Mouse (Mus musculus): ENCODE measurements at regions not wholly inside any gene's neighbourhood (a gene's known extent, or its start where the extent isn't known, plus 50 kb on each side); places are given as distances from the start of the nearest gene placed in this dataset.

GRCm38 (mm10) chr12:82104211-82104610 lies 64.9 kb upstream of the Sipa1l1 start:
- H3K9ac ChIP-seq (ENCODE audit: low read depth, low read length): no peak overlapping the region
- no peaks in the 10 kb centered on the region for H3K36me3 ChIP-seq (ENCODE audit: control insufficient read depth, insufficient read depth, low read length)
- ATAC-seq: peak; percentile 58
- H3K27ac ChIP-seq (ENCODE audit: low read depth, low read length): no peak overlapping the region
- no peaks in the 10 kb centered on the region for H3K9me3 ChIP-seq (ENCODE audit: control insufficient read depth, low read length)
- no peak overlapping the region for H3K4me2 ChIP-seq (ENCODE audit: low read length)
- no peaks in the 10 kb centered on the region for H3K27me3 ChIP-seq (replicated peaks; ENCODE audit: control insufficient read depth, insufficient read depth, low read length)
- H3K4me3 ChIP-seq (ENCODE audit: low read length): no peak overlapping the region
- H3K4me1 ChIP-seq (ENCODE audit: control insufficient read depth, insufficient read depth, low read depth, low read length): peaks cover 6% of the 10 kb centered on the region
- WGBS: 61% methylated on average over 10 of the region's 10 CpGs

GRCm38 (mm10) chr12:82105184-82106031 lies 63.7 kb upstream of the Sipa1l1 start:
- WGBS: 62% methylated on average over 17 of the region's 17 CpGs
- Histone ChIP-seq H3K9me3 (ENCODE audit: control insufficient read depth, low read length) (no peaks in the 10 kb centered on the region), H3K4me1 (ENCODE audit: control insufficient read depth, insufficient read depth, low read depth, low read length) (peaks cover 6% of the 10 kb centered on the region), H3K4me3 (ENCODE audit: low read length) (no peak overlapping the region), H3K9ac (ENCODE audit: low read depth, low read length) (no peak overlapping the region), H3K4me2 (ENCODE audit: low read length) (no peak overlapping the region), H3K27me3 (replicated peaks; ENCODE audit: control insufficient read depth, insufficient read depth, low read length) (no peaks in the 10 kb centered on the region), H3K27ac (ENCODE audit: low read depth, low read length) (no peak overlapping the region), H3K36me3 (ENCODE audit: control insufficient read depth, insufficient read depth, low read length) (no peaks in the 10 kb centered on the region)
- no peak for ATAC-seq

- Histone ChIP-seq H3K4me3 (ENCODE audit: low read length) (no peak overlapping the region), H3K4me1 (ENCODE audit: control insufficient read depth, insufficient read depth, low read depth, low read length) (no peaks in the 10 kb centered on the region), H3K4me2 (ENCODE audit: low read length) (no peak overlapping the region), H3K27me3 (replicated peaks; ENCODE audit: control insufficient read depth, insufficient read depth, low read length) (no peaks in the 10 kb centered on the region), H3K27ac (ENCODE audit: low read depth, low read length) (no peak overlapping the region), H3K36me3 (ENCODE audit: control insufficient read depth, insufficient read depth, low read length) (no peaks in the 10 kb centered on the region), H3K9me3 (ENCODE audit: control insufficient read depth, low read length) (peaks cover 4% of the 10 kb centered on the region; the same call in 1 of the 2 replicates), H3K9ac (ENCODE audit: low read depth, low read length) (no peak overlapping the region)
- ATAC-seq: no peak
- 74% methylated on average over 7 of the region's 7 CpGs for WGBS
Measured at GRCm38 (mm10) chr12:82115766-82116165, 53.4 kb upstream of the Sipa1l1 start.
